Comparison of ENCODE assay signal across 7 mouse cellular contexts in genomic region chr8:105750606-105751005, GRCm38 (mm10). TPM values are rescaled to one million over a fixed set of nuclear protein-coding genes. Genes with fewer than 3 reads are reported as not detected.
DNase-seq lines count a peak whose midpoint lies in the region; ATAC-seq and TF ChIP-seq lines count a peak whose summit lies in the region.

No protein-coding gene starts in this region.

- peak overlapping the region; percentile 40 for H3K4me2 ChIP-seq in hindbrain, embryonic 13.5 days

- WGBS in hindbrain, embryonic 13.5 days, result 15% methylated on average over 11 of the region's 11 CpGs

- peak overlapping the region; percentile 58; the same call in 1 of the 2 replicates for H3K9ac ChIP-seq in hindbrain, embryonic 13.5 days

- TF ChIP-seq CTCF in gastrocnemius, adult 2 months (IDR thresholded peaks at IDR 0.05), result no peak

- peaks cover 4% of the 10 kb centered on the region; the same call in 1 of the 2 replicates for H3K36me3 ChIP-seq in hindbrain, embryonic 13.5 days

- peaks cover 68% of the 10 kb centered on the region for H3K4me1 ChIP-seq in hindbrain, embryonic 13.5 days (replicated peaks)

- no peaks in the 10 kb centered on the region for H3K27me3 ChIP-seq in hindbrain, embryonic 13.5 days

- peak overlapping the region; percentile 33 for H3K27ac ChIP-seq in gastrocnemius, adult 2 months
- H3K27ac ChIP-seq in hindbrain, embryonic 13.5 days, result peak overlapping the region; percentile 72

- peak overlapping the region; percentile 31 for H3K4me3 ChIP-seq in gastrocnemius, adult 2 months
- peak overlapping the region; percentile 16 for H3K4me3 ChIP-seq in hindbrain, embryonic 13.5 days

- ATAC-seq in hindbrain, embryonic 13.5 days (ENCODE audit: low FRiP score), result peak; percentile 36; the same call in 1 of the 2 replicates
- peak; percentile 21; the same call in 1 of the 2 replicates for ATAC-seq in megakaryocyte, adult 5-6 weeks (ENCODE audit: poor library complexity, severe bottlenecking)

- no peaks in the 10 kb centered on the region for H3K9me3 ChIP-seq in hindbrain, embryonic 13.5 days

- DNase-seq in adrenal gland, adult 2 months, result peak; percentile 88
- peak; percentile 61 for DNase-seq in cerebellum, adult 9-10 months
- DNase-seq in gastrocnemius, adult 2 months, result peak; percentile 64
- peak; percentile 40 to 60 for DNase-seq in layer of hippocampus, postnatal 14 days (ENCODE audit: low spot score in 2 of 2)
- peak; percentile 87 for DNase-seq in testis, postnatal 10 days (ENCODE audit: low spot score)

- intact Hi-C loops in gastrocnemius, adult 2 months (cut with DNase I), result no loop called here

RNA-seq across cellular contexts. Expression of gene Gfod2, which starts 7.9 kb away (rescaled TPM):
- 10 to 100 TPM in 1 of 2 experiments, 1 to 10 TPM in 1; 7.8 to 14.2 TPM for total RNA-seq in adrenal gland, adult 2 months (2021)
- 8.1 and 9.6 TPM in 2 replicates for polyA plus RNA-seq in adrenal gland, adult 2 months (2012; rRNA removed)
- total RNA-seq in gastrocnemius, adult 2 months (2021), result 1 to 10 TPM; 7.2 to 7.4 TPM
- polyA plus RNA-seq in hindbrain, embryonic 13.5 days (2015; fragmentation: Nextera tagmentation; extraction: Ambion mirVana), result 90.7 and 94.2 TPM in 2 replicates
- 10 to 100 TPM; 21.5 to 26.7 TPM for total RNA-seq in layer of hippocampus, postnatal 14 days (2021)
- 0.14 and 0.16 TPM in 2 replicates for total RNA-seq in megakaryocyte, adult 5-6 weeks (2015)
- 0.08 TPM in 1 of 2 replicates, not detected in the other for total RNA-seq in megakaryocyte, adult 5-6 weeks (2017)

RNA-seq across cellular contexts. Expression of gene Enkd1, which starts 42.6 kb away (rescaled TPM):
- 1 to 10 TPM; 2.9 to 6.8 TPM for total RNA-seq in adrenal gland, adult 2 months (2021)
- polyA plus RNA-seq in adrenal gland, adult 2 months (2012; rRNA removed), result 9.7 and 12.9 TPM in 2 replicates
- total RNA-seq in gastrocnemius, adult 2 months (2021), result under 1 TPM; 0.47 to 0.69 TPM
- polyA plus RNA-seq in hindbrain, embryonic 13.5 days (2015; fragmentation: Nextera tagmentation; extraction: Ambion mirVana), result 12.8 TPM in 2 replicates
- total RNA-seq in layer of hippocampus, postnatal 14 days (2021), result 1 to 10 TPM; 8.6 to 9.0 TPM
- 5.9 and 7.5 TPM in 2 replicates for total RNA-seq in megakaryocyte, adult 5-6 weeks (2015)
- 5.3 and 5.6 TPM in 2 replicates for total RNA-seq in megakaryocyte, adult 5-6 weeks (2017)

RNA-seq across cellular contexts. Expression of gene 4933405L10Rik, which starts 43.2 kb away (rescaled TPM):
- not detected for total RNA-seq in adrenal gland, adult 2 months (2021)
- polyA plus RNA-seq in adrenal gland, adult 2 months (2012; rRNA removed), result 0.10 TPM in 1 of 2 replicates, not detected in the other
- total RNA-seq in gastrocnemius, adult 2 months (2021), result not detected
- polyA plus RNA-seq in hindbrain, embryonic 13.5 days (2015; fragmentation: Nextera tagmentation; extraction: Ambion mirVana), result 0.16 and 0.28 TPM in 2 replicates
- total RNA-seq in layer of hippocampus, postnatal 14 days (2021), result not detected
- total RNA-seq in megakaryocyte, adult 5-6 weeks (2015), result not detected in 2 replicates
- not detected in 2 replicates for total RNA-seq in megakaryocyte, adult 5-6 weeks (2017)

RNA-seq across cellular contexts. Expression of gene Pard6a, which starts 49.7 kb away (rescaled TPM):
- total RNA-seq in adrenal gland, adult 2 months (2021), result 10 to 100 TPM; 11.0 to 14.7 TPM
- 20.2 and 21.3 TPM in 2 replicates for polyA plus RNA-seq in adrenal gland, adult 2 months (2012; rRNA removed)
- 1 to 10 TPM; 5.0 to 6.0 TPM for total RNA-seq in gastrocnemius, adult 2 months (2021)
- 45.4 and 47.7 TPM in 2 replicates for polyA plus RNA-seq in hindbrain, embryonic 13.5 days (2015; fragmentation: Nextera tagmentation; extraction: Ambion mirVana)
- 10 to 100 TPM; 36.8 to 38.4 TPM for total RNA-seq in layer of hippocampus, postnatal 14 days (2021)
- 6.6 and 7.7 TPM in 2 replicates for total RNA-seq in megakaryocyte, adult 5-6 weeks (2015)
- total RNA-seq in megakaryocyte, adult 5-6 weeks (2017), result 9.1 and 22.2 TPM in 2 replicates

RNA-seq across cellular contexts. Expression of gene Acd, which starts 49.7 kb away (rescaled TPM):
- 10 to 100 TPM; 21.7 to 28.7 TPM for total RNA-seq in adrenal gland, adult 2 months (2021)
- 39.9 and 41.9 TPM in 2 replicates for polyA plus RNA-seq in adrenal gland, adult 2 months (2012; rRNA removed)
- 1 to 10 TPM; 4.2 to 5.3 TPM for total RNA-seq in gastrocnemius, adult 2 months (2021)
- polyA plus RNA-seq in hindbrain, embryonic 13.5 days (2015; fragmentation: Nextera tagmentation; extraction: Ambion mirVana), result 93.0 and 95.2 TPM in 2 replicates
- 10 to 100 TPM; 42.8 to 43.5 TPM for total RNA-seq in layer of hippocampus, postnatal 14 days (2021)
- total RNA-seq in megakaryocyte, adult 5-6 weeks (2015), result 20.4 and 28.0 TPM in 2 replicates
- 10.6 and 12.3 TPM in 2 replicates for total RNA-seq in megakaryocyte, adult 5-6 weeks (2017)

Comparison
In these comparisons a context has a peak if more than half of its experiments do, and no peak if none do; other contexts are left out.
1. Peak in every context shown above with its lines: DNase-seq, ATAC-seq, H3K4me3 ChIP-seq and H3K27ac ChIP-seq.
2. RNA of gene Gfod2, which starts 7.9 kb away (total RNA-seq): 21.5 to 26.7 TPM in layer of hippocampus, postnatal 14 days, 7.8 to 14.2 TPM in adrenal gland, adult 2 months and 7.2 to 7.4 TPM in gastrocnemius, adult 2 months; 0.08 to 0.16 TPM in megakaryocyte, adult 5-6 weeks; every median in the first group is over 4 times any median in the second.